Mouse (Mus musculus) midbrain, embryonic 13.5 days (tissue): ENCODE measurements around the gene Rbpms2. TPM values are rescaled to one million over a fixed set of nuclear protein-coding genes. Genes with fewer than 3 reads are reported as not detected.

Experiments used
- ATAC-seq: fragments of 200-750 bp; cut with Nextera tagmentation; 2 replicates; pipeline ENCODE4 v1.8.0; 2017; ENCODE audit warnings: mild to moderate bottlenecking, moderate TSS enrichment, moderate library complexity
- H3K27ac ChIP-seq: fragments of 300-500 bp; sonication (generic); 2 replicates; pipeline ENCODE4 v1.5.1; 2015; ENCODE audit warnings: inconsistent platforms, mild to moderate bottlenecking, moderate library complexity
- H3K27me3 ChIP-seq: fragments of 300-500 bp; sonication (generic); 2 replicates; pipeline ENCODE4 v1.6.1; 2015; ENCODE audit warnings: mild to moderate bottlenecking, inconsistent platforms
- H3K36me3 ChIP-seq: fragments of 300-500 bp; sonication (generic); 2 replicates; pipeline ENCODE4 v1.6.1; 2015; ENCODE audit warnings: mild to moderate bottlenecking, inconsistent platforms
- H3K4me1 ChIP-seq: fragments of 300-500 bp; sonication (generic); replicated peaks from 2 replicates; pipeline ENCODE4 v1.6.1; 2015; ENCODE audit warnings: inconsistent platforms
- H3K4me2 ChIP-seq: fragments of 300-500 bp; sonication (generic); replicated peaks from 2 replicates; pipeline ENCODE4 v1.6.1; 2015; ENCODE audit warnings: moderate library complexity, mild to moderate bottlenecking, inconsistent platforms
- H3K4me3 ChIP-seq: fragments of 300-500 bp; sonication (generic); replicated peaks from 2 replicates; pipeline ENCODE4 v1.5.1; 2015; ENCODE audit warnings: mild to moderate bottlenecking, inconsistent platforms
- H3K9ac ChIP-seq: fragments of 300-500 bp; sonication (generic); replicated peaks from 2 replicates; pipeline ENCODE4 v1.6.1; 2015; ENCODE audit warnings: mild to moderate bottlenecking, inconsistent platforms
- H3K9me3 ChIP-seq: fragments of 300-500 bp; sonication (generic); 2 replicates; pipeline ENCODE4 v1.6.1; 2016; ENCODE audit warnings: mild to moderate bottlenecking, inconsistent platforms
- WGBS: fragments of 180-500 bp; shearing (Covaris S2); methylation state at CpG from one replicate; pipeline ENCODE4 v1.1.7; 2015; 5-methylcytosine and 5-hydroxymethylcytosine counted together
- polyA plus RNA-seq: library from polyadenylated mRNA; unstranded; fragments of >200 nt; fragmentation: Nextera tagmentation; extraction: Ambion mirVana; gene quantifications from 2 replicates; pipeline ENCODE4 v1.2.1, GENCODE M21; 2015

Rbpms2 gene
- polyA plus RNA-seq, 1 experiment from 2014 or later, result 4.5 TPM

GRCm38 (mm10) chr9:65703926-65704595 lies 74.6 kb downstream of the Rbpms2 start:
- Histone ChIP-seq H3K27me3 (no peaks in the 10 kb centered on the region), H3K9ac (no peak overlapping the region), H3K4me1 (no peaks in the 10 kb centered on the region), H3K36me3 (peaks cover 56% of the 10 kb centered on the region), H3K4me3 (no peak overlapping the region), H3K27ac (no peak overlapping the region), H3K4me2 (no peak overlapping the region), H3K9me3 (no peaks in the 10 kb centered on the region)
- 93% methylated on average over 24 of the region's 24 CpGs for WGBS
- no peak for ATAC-seq

Other genes with a start within 250 kb of the Rbpms2 start
- gene Kbtbd13, start 238.0 kb upstream of the Rbpms2 start, polyA plus RNA-seq, result 0.39 and 0.44 TPM in 2 replicates
- 6.2 TPM in 2 replicates for gene Rasl12, start 231.1 kb upstream of the Rbpms2 start, polyA plus RNA-seq
- gene Slc51b, start 206.7 kb upstream of the Rbpms2 start, polyA plus RNA-seq, result not detected in 2 replicates
- gene Mtfmt, start 193.9 kb upstream of the Rbpms2 start, polyA plus RNA-seq, result 23.4 and 24.6 TPM in 2 replicates
- 138 and 140 TPM in 2 replicates for gene Spg21, start 168.7 kb upstream of the Rbpms2 start, polyA plus RNA-seq
- 0.63 and 0.72 TPM in 2 replicates for gene Ankdd1a, start 109.5 kb upstream of the Rbpms2 start, polyA plus RNA-seq
- gene Plekho2, start 49.6 kb upstream of the Rbpms2 start, polyA plus RNA-seq, result 5.6 and 5.9 TPM in 2 replicates
- gene Pif1, start 42.5 kb upstream of the Rbpms2 start, polyA plus RNA-seq, result 8.4 and 9.7 TPM in 2 replicates
- gene Oaz2, start 38.4 kb downstream of the Rbpms2 start, polyA plus RNA-seq, result 333 and 366 TPM in 2 replicates
- 9.9 and 10.5 TPM in 2 replicates for gene Zfp609, start 197.9 kb downstream of the Rbpms2 start, polyA plus RNA-seq